Mouse (Mus musculus) testis, adult 2 months (tissue): ENCODE data around the gene Plcb4.

Source experiments
- CTCF ChIP-seq: fragments of 200-500 bp; IDR thresholded peaks from 2 replicates; pipeline ENCODE4 v1.5.1; 2012; ENCODE audit warnings: low read depth, mild to moderate bottlenecking, inconsistent platforms, low read length, moderate library complexity; ENCODE audit not compliant: control insufficient read depth, insufficient read depth, insufficient replicate concordance
- POLR2A ChIP-seq: fragments of 200-500 bp; IDR thresholded peaks from 2 replicates; pipeline ENCODE4 v1.6.1; 2012; ENCODE audit warnings: low read depth, mild to moderate bottlenecking, inconsistent platforms, low read length, moderate library complexity; ENCODE audit not compliant: control insufficient read depth

DNA sequence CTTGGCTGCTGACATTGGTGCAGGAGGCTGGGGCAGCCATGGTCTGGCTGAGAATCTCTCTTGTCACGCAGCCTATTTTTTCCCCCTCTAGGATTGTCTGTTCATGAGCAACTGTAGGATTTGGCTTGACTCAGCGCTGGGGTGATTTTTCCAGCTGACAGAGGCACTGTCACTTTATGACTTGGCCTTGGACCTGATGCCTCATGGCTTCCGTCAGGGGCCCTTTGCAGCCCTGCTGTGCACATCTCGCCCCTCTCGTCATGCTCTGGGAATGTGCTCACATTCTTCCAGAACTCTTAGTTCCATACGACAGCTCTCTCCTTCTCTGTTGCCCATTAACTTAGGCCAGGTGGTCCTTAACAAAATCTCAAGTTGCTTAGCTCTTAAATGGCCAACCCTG, 152.0 kb downstream of the Plcb4 start:
- no peak for TF ChIP-seq CTCF
- no peak for TF ChIP-seq POLR2A
